Mouse (Mus musculus) heart, embryonic 13.5 days (tissue): ENCODE measurements around the gene Mrpl33. TPM values are rescaled to one million over a fixed set of nuclear protein-coding genes. Genes with fewer than 3 reads are reported as not detected.

ENCODE experiments used
- ATAC-seq: fragments of 200-750 bp; cut with Nextera tagmentation; 2 replicates; pipeline ENCODE4 v1.8.0; 2017; ENCODE audit warnings: moderate TSS enrichment; ENCODE audit not compliant: insufficient number of reproducible peaks, low FRiP score, low TSS enrichment; ENCODE audit errors: extremely low read depth
- H3K27ac ChIP-seq: fragments of 300-500 bp; sonication (generic); replicated peaks from 2 replicates; pipeline ENCODE4 v1.5.1; 2015; ENCODE audit warnings: moderate library complexity, mild to moderate bottlenecking, inconsistent platforms
- H3K27me3 ChIP-seq: fragments of 300-500 bp; sonication (generic); replicated peaks from 2 replicates; pipeline ENCODE4 v1.6.1; 2015; ENCODE audit warnings: mild to moderate bottlenecking, inconsistent platforms
- H3K36me3 ChIP-seq: fragments of 300-500 bp; sonication (generic); 2 replicates; pipeline ENCODE4 v1.6.1; 2015; ENCODE audit warnings: mild to moderate bottlenecking, inconsistent platforms
- H3K4me1 ChIP-seq: fragments of 300-500 bp; sonication (generic); 2 replicates; pipeline ENCODE4 v1.6.1; 2015; ENCODE audit warnings: inconsistent platforms
- H3K4me2 ChIP-seq: fragments of 300-500 bp; sonication (generic); 2 replicates; pipeline ENCODE4 v1.6.1; 2015; ENCODE audit warnings: inconsistent platforms, mild to moderate bottlenecking, moderate library complexity
- H3K4me3 ChIP-seq: fragments of 300-500 bp; sonication (generic); 2 replicates; pipeline ENCODE4 v1.5.1; 2015; ENCODE audit warnings: moderate library complexity, mild to moderate bottlenecking, inconsistent platforms
- H3K9ac ChIP-seq: fragments of 300-500 bp; sonication (generic); 2 replicates; pipeline ENCODE4 v1.6.1; 2015; ENCODE audit warnings: inconsistent platforms, mild to moderate bottlenecking, moderate library complexity
- H3K9me3 ChIP-seq: fragments of 300-500 bp; sonication (generic); 2 replicates; pipeline ENCODE4 v1.6.1; 2016; ENCODE audit warnings: inconsistent platforms
- WGBS: fragments of 180-500 bp; shearing (Covaris S2); methylation state at CpG from one replicate; pipeline ENCODE4 v1.1.7; 2015; ENCODE audit warnings: mixed read lengths; 5-methylcytosine and 5-hydroxymethylcytosine counted together
- polyA plus RNA-seq: library from polyadenylated mRNA; unstranded; fragments of >200 nt; fragmentation: Nextera tagmentation; extraction: Ambion mirVana; gene quantifications from 2 replicates; pipeline ENCODE4 v1.2.1, GENCODE M21; 2015

Mrpl33 gene
- polyA plus RNA-seq, 1 experiment from 2014 or later = 381 TPM

DNA sequence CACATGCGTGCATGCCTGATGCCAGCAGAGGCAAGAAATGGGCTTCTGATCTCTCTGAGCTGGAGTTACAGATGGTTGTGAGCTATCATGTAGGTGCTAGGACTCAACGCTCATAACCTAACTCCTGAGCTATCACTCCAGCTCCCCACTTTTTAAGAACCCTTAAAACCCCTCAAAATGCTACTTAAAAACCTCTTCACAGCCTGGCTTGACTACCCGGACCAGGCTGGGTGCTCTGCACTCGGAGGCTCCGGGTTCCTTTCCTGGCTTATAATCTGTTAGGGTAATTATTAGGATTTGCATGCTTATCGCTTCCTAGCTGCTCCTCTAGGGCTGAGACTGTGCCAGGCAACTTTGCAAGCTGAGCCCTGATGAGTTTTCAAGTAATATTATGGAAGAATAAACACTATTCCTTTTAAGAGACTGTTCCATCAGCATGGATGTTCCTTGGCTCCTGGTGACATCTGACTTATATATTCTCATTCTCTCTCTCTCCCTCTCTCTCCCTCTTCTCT, 752 bp downstream of the Mrpl33 start:
- Histone ChIP-seq H3K36me3 (no peaks in the 10 kb centered on the region), H3K4me1 (peaks cover 24% of the 10 kb centered on the region), H3K4me2 (peak overlapping the region; percentile 88), H3K9me3 (no peaks in the 10 kb centered on the region), H3K4me3 (peak overlapping the region; percentile 56), H3K9ac (peak overlapping the region; percentile 81), H3K27me3 (no peaks in the 10 kb centered on the region), H3K27ac (no peak overlapping the region; the same call in 1 of the 2 replicates)
- ATAC-seq = no peak
- 65% methylated on average over 6 of the region's 6 CpGs for WGBS

- no peak for ATAC-seq
- no peaks in the 10 kb centered on the region for H3K36me3 ChIP-seq
- peaks cover 27% of the 10 kb centered on the region for H3K4me1 ChIP-seq
- no peak overlapping the region for H3K27ac ChIP-seq
- no peak overlapping the region for H3K4me3 ChIP-seq
- H3K4me2 ChIP-seq = no peak overlapping the region
- no peaks in the 10 kb centered on the region for H3K9me3 ChIP-seq
- no peak overlapping the region for H3K9ac ChIP-seq
- WGBS = 71% methylated on average over 7 of the region's 7 CpGs
- no peaks in the 10 kb centered on the region for H3K27me3 ChIP-seq
These were observed 1.4 kb downstream of the Mrpl33 start for GRCm38 (mm10) chr5:31598121-31598520.

DNA sequence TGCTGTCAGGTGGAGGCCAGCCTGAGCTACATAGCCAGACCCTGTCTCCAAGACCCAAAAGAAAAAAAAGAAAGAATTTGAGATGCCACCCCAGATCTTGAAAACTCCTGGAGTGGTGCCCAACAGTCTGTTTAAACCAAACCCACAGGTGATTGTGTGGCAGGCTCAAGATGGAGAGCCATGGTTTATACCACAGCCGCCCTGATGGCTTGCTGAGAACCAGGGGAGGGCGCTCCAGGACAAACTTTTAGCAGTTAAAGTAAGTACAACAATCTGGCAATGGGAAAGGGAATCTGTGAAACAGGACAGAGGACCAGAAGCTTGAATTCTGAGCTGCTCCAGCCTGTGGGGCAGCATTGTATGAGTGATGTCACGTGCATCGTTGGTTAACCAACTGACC, 1.8 kb downstream of the Mrpl33 start:
- 59% methylated on average over 4 of the region's 4 CpGs for WGBS
- Histone ChIP-seq H3K9ac (no peak overlapping the region), H3K4me1 (peaks cover 27% of the 10 kb centered on the region), H3K36me3 (no peaks in the 10 kb centered on the region), H3K27me3 (no peaks in the 10 kb centered on the region), H3K4me2 (no peak overlapping the region), H3K27ac (no peak overlapping the region), H3K9me3 (no peaks in the 10 kb centered on the region), H3K4me3 (no peak overlapping the region)
- no peak for ATAC-seq

DNA sequence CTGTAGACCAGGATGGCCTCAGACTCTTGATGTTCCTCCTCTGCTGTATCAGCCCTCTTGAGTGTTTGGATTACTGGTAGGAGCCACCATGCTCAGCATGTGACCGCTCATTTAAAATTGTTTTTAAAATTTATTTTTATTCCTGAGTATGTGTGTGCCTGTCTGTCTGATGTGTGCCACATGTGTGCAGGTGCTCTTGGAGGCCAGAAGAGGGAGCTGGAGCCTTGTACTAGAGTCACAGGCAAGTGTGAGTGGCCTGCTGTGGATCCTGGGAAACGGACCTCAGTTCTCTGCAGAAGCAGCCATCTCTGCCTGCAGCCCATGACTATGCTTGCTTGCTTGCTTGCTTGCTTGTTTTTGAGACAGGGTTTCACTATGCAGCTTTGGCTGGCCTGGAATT, 2.4 kb downstream of the Mrpl33 start:
- Histone ChIP-seq H3K27ac (no peak overlapping the region), H3K9ac (no peak overlapping the region), H3K9me3 (no peaks in the 10 kb centered on the region), H3K4me2 (no peak overlapping the region), H3K36me3 (no peaks in the 10 kb centered on the region), H3K4me3 (no peak overlapping the region), H3K4me1 (peaks cover 27% of the 10 kb centered on the region), H3K27me3 (no peaks in the 10 kb centered on the region)
- WGBS = 82% methylated on average over 2 of the region's 2 CpGs
- ATAC-seq = no peak

GRCm38 (mm10) chr5:31601162-31601722, 4.5 kb downstream of the Mrpl33 start:
- no peaks in the 10 kb centered on the region for H3K9me3 ChIP-seq
- H3K4me2 ChIP-seq = no peak overlapping the region
- WGBS = 54% methylated on average over 7 of the region's 7 CpGs
- ATAC-seq = no peak
- peaks cover 21% of the 10 kb centered on the region for H3K4me1 ChIP-seq
- H3K9ac ChIP-seq = no peak overlapping the region
- H3K36me3 ChIP-seq = no peaks in the 10 kb centered on the region
- H3K27ac ChIP-seq = no peak overlapping the region
- H3K27me3 ChIP-seq = no peaks in the 10 kb centered on the region
- H3K4me3 ChIP-seq = no peak overlapping the region

GRCm38 (mm10) chr5:31602377-31602776, 5.6 kb downstream of the Mrpl33 start:
- Histone ChIP-seq H3K4me2 (no peak overlapping the region), H3K27ac (peak overlapping the region; percentile 1; the same call in 1 of the 2 replicates)
- ATAC-seq = no peak

GRCm38 (mm10) chr5:31603766-31604165, 7.0 kb downstream of the Mrpl33 start:
- H3K27me3 ChIP-seq = no peaks in the 10 kb centered on the region
- no peak overlapping the region for H3K9ac ChIP-seq
- no peaks in the 10 kb centered on the region for H3K9me3 ChIP-seq
- H3K27ac ChIP-seq = no peak overlapping the region
- no peak overlapping the region for H3K4me2 ChIP-seq
- WGBS = 74% methylated on average over 6 of the region's 6 CpGs
- no peak overlapping the region for H3K4me3 ChIP-seq
- ATAC-seq = no peak
- peaks cover 12% of the 10 kb centered on the region for H3K4me1 ChIP-seq
- no peaks in the 10 kb centered on the region for H3K36me3 ChIP-seq

More at GRCm38 (mm10) chr5:31602377-31602776, 5.6 kb downstream of the Mrpl33 start:
- Histone ChIP-seq H3K4me3 (no peak overlapping the region), H3K36me3 (no peaks in the 10 kb centered on the region), H3K9ac (no peak overlapping the region), H3K27me3 (no peaks in the 10 kb centered on the region), H3K9me3 (no peaks in the 10 kb centered on the region), H3K4me1 (peaks cover 10% of the 10 kb centered on the region)
- WGBS = 79% methylated on average over 1 of the region's 1 CpGs

DNA sequence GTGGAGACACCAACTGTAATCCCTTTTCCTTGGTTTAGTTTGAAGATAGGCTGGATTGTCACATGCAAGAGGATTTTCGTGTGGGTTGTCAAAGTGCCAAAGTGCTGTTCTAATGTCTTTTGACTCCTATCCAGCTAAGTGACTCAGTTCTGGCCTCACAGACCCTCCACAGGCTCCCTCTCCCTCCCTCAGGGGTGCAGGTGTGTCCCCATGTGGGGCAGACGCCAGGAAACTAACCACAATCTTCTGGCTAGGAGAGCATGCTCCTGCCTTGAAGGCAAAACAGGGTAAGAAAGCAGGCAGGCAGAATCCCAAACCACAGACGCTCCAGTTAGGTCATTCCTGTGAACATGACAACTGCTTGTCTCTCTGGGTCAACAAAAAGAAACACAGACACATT, 9.4 kb downstream of the Mrpl33 start:
- Histone ChIP-seq H3K9ac (no peak overlapping the region), H3K4me2 (no peak overlapping the region), H3K9me3 (no peaks in the 10 kb centered on the region), H3K27me3 (no peaks in the 10 kb centered on the region), H3K4me3 (no peak overlapping the region), H3K4me1 (peaks cover 17% of the 10 kb centered on the region), H3K36me3 (no peaks in the 10 kb centered on the region), H3K27ac (no peak overlapping the region)
- ATAC-seq = no peak
- WGBS = 45% methylated on average over 3 of the region's 3 CpGs

GRCm38 (mm10) chr5:31610376-31611086, 13.8 kb downstream of the Mrpl33 start:
- Histone ChIP-seq H3K4me3 (no peak overlapping the region), H3K27me3 (no peaks in the 10 kb centered on the region), H3K9ac (0 out of 2 replicates have a peak overlapping the region, but pooled peaks have one; percentile 19), H3K9me3 (no peaks in the 10 kb centered on the region), H3K4me1 (peaks cover 23% of the 10 kb centered on the region), H3K36me3 (peaks cover 3% of the 10 kb centered on the region; the same call in 1 of the 2 replicates), H3K27ac (peak overlapping the region; percentile 42; the same call in 1 of the 2 replicates), H3K4me2 (no peak overlapping the region)
- 48% methylated on average over 13 of the region's 13 CpGs for WGBS
- ATAC-seq = no peak

GRCm38 (mm10) chr5:31611186-31611585, 14.5 kb downstream of the Mrpl33 start:
- no peak overlapping the region for H3K27ac ChIP-seq
- H3K4me2 ChIP-seq = no peak overlapping the region
- H3K9me3 ChIP-seq = no peaks in the 10 kb centered on the region
- H3K27me3 ChIP-seq = no peaks in the 10 kb centered on the region
- H3K4me3 ChIP-seq = no peak overlapping the region
- peaks cover 8% of the 10 kb centered on the region for H3K36me3 ChIP-seq
- H3K9ac ChIP-seq = no peak overlapping the region
- H3K4me1 ChIP-seq = peaks cover 24% of the 10 kb centered on the region
- ATAC-seq = no peak
- WGBS = 75% methylated on average over 1 of the region's 1 CpGs

DNA sequence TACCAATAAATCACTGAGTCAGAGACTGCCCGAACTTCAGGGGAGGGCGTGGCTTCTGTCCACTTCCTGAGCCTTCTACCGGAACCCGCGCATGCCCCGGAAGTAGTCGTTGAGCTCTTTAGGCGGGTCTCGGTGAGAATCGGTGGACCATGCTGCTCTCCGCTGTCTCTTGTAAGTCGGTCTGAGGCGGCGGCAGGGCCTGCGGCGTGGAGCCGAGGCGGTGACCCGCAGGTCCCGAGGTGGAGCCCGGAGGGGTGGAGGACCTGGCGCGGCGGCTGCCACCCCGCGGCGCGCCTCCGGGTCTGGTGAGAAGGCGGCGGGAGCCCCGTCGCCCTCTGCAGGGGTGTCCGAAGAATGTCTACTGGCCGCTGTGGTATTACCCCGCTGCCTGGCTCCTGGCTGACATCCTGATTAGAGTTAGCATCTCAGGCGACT, 17.1 kb downstream of the Mrpl33 start:
- Histone ChIP-seq H3K4me3 (peak overlapping the region; percentile 65), H3K27me3 (no peaks in the 10 kb centered on the region), H3K36me3 (peaks cover 32% of the 10 kb centered on the region), H3K9ac (peak overlapping the region; percentile 85), H3K27ac (peak overlapping the region; percentile 87), H3K4me1 (peaks cover 17% of the 10 kb centered on the region), H3K4me2 (peak overlapping the region; percentile 71), H3K9me3 (no peaks in the 10 kb centered on the region)
- ATAC-seq = peak; percentile 75
- under 1% methylated on average over 37 of the region's 37 CpGs for WGBS
